Mouse (Mus musculus) ES-Bruce4 (cell line): ENCODE measurements at regions not wholly inside any gene's neighbourhood (a gene's known extent, or its start where the extent isn't known, plus 50 kb on each side); places are given as distances from the start of the nearest gene placed in this dataset.

Source experiments
- H3K27ac ChIP-seq: 2 replicates; pipeline ENCODE4 v1.5.1; 2012; ENCODE audit warnings: low read length, inconsistent platforms; ENCODE audit not compliant: insufficient read depth
- H3K27me3 ChIP-seq: 2 replicates; pipeline ENCODE4 v1.6.1; 2012; ENCODE audit warnings: mild to moderate bottlenecking, low read length, inconsistent platforms; ENCODE audit not compliant: control insufficient read depth, poor library complexity, insufficient read depth, severe bottlenecking
- H3K36me3 ChIP-seq: 2 replicates; pipeline ENCODE4 v1.6.1; 2012; ENCODE audit warnings: inconsistent platforms, mild to moderate bottlenecking, low read length, moderate library complexity; ENCODE audit not compliant: control insufficient read depth, poor library complexity, insufficient read depth, severe bottlenecking
- H3K4me1 ChIP-seq: one replicate; pipeline ENCODE4 v1.8.1; 2011; ENCODE audit warnings: low read length; ENCODE audit not compliant: control insufficient read depth, insufficient read depth
- H3K4me3 ChIP-seq: 2 replicates; pipeline ENCODE4 v1.5.1; 2011; ENCODE audit warnings: low read depth, mild to moderate bottlenecking, low read length
- H3K9ac ChIP-seq: 2 replicates; pipeline ENCODE4 v1.6.1; 2012; ENCODE audit warnings: low read depth, mild to moderate bottlenecking, inconsistent platforms; ENCODE audit not compliant: poor library complexity, severe bottlenecking
- H3K9me3 ChIP-seq: replicated peaks from 2 replicates; pipeline ENCODE4 v1.6.1; 2012; ENCODE audit warnings: mild to moderate bottlenecking, low read length, inconsistent platforms; ENCODE audit not compliant: control insufficient read depth, poor library complexity, insufficient read depth, severe bottlenecking
- CTCF ChIP-seq: IDR thresholded peaks from one replicate; pipeline ENCODE4 v1.8.1; 2011; ENCODE audit warnings: low read depth, low read length
- EP300 ChIP-seq: IDR thresholded peaks from 2 replicates; pipeline ENCODE4 v1.6.1; 2011; ENCODE audit warnings: low read depth, low read length; ENCODE audit not compliant: insufficient read depth
- POLR2A ChIP-seq: IDR thresholded peaks from one replicate; pipeline ENCODE4 v1.8.1; 2011; ENCODE audit warnings: low read length; ENCODE audit not compliant: insufficient read depth

GRCm38 (mm10) chr7:136094681-136095360, 378.7 kb upstream of the Mki67 start:
- Histone ChIP-seq H3K4me1 (no peaks in the 10 kb centered on the region), H3K27me3 (no peaks in the 10 kb centered on the region), H3K36me3 (no peaks in the 10 kb centered on the region), H3K9ac (no peak overlapping the region), H3K27ac (no peak overlapping the region), H3K9me3 (no peaks in the 10 kb centered on the region), H3K4me3 (no peak overlapping the region)
- no peak for TF ChIP-seq EP300
- no peak for TF ChIP-seq CTCF
- TF ChIP-seq POLR2A, result no peak

GRCm38 (mm10) chr7:136104021-136104420, 387.9 kb upstream of the Mki67 start:
- Histone ChIP-seq H3K4me1 (no peaks in the 10 kb centered on the region), H3K27me3 (no peaks in the 10 kb centered on the region), H3K9me3 (no peaks in the 10 kb centered on the region), H3K9ac (no peak overlapping the region), H3K36me3 (no peaks in the 10 kb centered on the region), H3K27ac (no peak overlapping the region), H3K4me3 (no peak overlapping the region)
- TF ChIP-seq EP300, result no peak
- no peak for TF ChIP-seq POLR2A
- no peak for TF ChIP-seq CTCF

GRCm38 (mm10) chr7:136112163-136112562, 396.0 kb upstream of the Mki67 start:
- no peak for TF ChIP-seq CTCF
- TF ChIP-seq EP300, result no peak
- TF ChIP-seq POLR2A, result no peak
- Histone ChIP-seq H3K36me3 (no peaks in the 10 kb centered on the region), H3K4me1 (no peaks in the 10 kb centered on the region), H3K9me3 (no peaks in the 10 kb centered on the region), H3K27me3 (no peaks in the 10 kb centered on the region), H3K27ac (no peak overlapping the region), H3K9ac (no peak overlapping the region), H3K4me3 (no peak overlapping the region)

- no peak overlapping the region for H3K9ac ChIP-seq
- H3K36me3 ChIP-seq, result no peaks in the 10 kb centered on the region
- no peak overlapping the region for H3K27ac ChIP-seq
- TF ChIP-seq EP300, result no peak
- no peak for TF ChIP-seq POLR2A
- TF ChIP-seq CTCF, result no peak
- H3K4me1 ChIP-seq, result no peaks in the 10 kb centered on the region
- no peak overlapping the region for H3K4me3 ChIP-seq
- H3K9me3 ChIP-seq, result no peaks in the 10 kb centered on the region
- H3K27me3 ChIP-seq, result no peaks in the 10 kb centered on the region
These were observed 404.8 kb upstream of the Mki67 start for GRCm38 (mm10) chr7:136120930-136121329.

- no peaks in the 10 kb centered on the region for H3K4me1 ChIP-seq
- H3K27ac ChIP-seq, result no peak overlapping the region
These were observed 405.2 kb upstream of the Mki67 start for GRCm38 (mm10) chr7:136121406-136121805.

GRCm38 (mm10) chr7:136124786-136125185, 408.6 kb upstream of the Mki67 start:
- Histone ChIP-seq H3K9ac (no peak overlapping the region), H3K27ac (no peak overlapping the region), H3K4me3 (no peak overlapping the region), H3K9me3 (no peaks in the 10 kb centered on the region), H3K36me3 (no peaks in the 10 kb centered on the region), H3K4me1 (no peaks in the 10 kb centered on the region), H3K27me3 (no peaks in the 10 kb centered on the region)
- no peak for TF ChIP-seq EP300
- TF ChIP-seq CTCF, result no peak
- no peak for TF ChIP-seq POLR2A

More at GRCm38 (mm10) chr7:136121406-136121805, 405.2 kb upstream of the Mki67 start:
- TF ChIP-seq EP300, result no peak
- no peak for TF ChIP-seq POLR2A
- no peak for TF ChIP-seq CTCF
- no peaks in the 10 kb centered on the region for H3K36me3 ChIP-seq
- H3K27me3 ChIP-seq, result no peaks in the 10 kb centered on the region
- H3K4me3 ChIP-seq, result no peak overlapping the region
- no peaks in the 10 kb centered on the region for H3K9me3 ChIP-seq
- no peak overlapping the region for H3K9ac ChIP-seq
